Mouse (Mus musculus): ENCODE data around the gene Ctc1. TPM values are rescaled to one million over a fixed set of nuclear protein-coding genes. Genes with fewer than 3 reads are reported as not detected.

Gene Ctc1
- 23.1 TPM for polyA plus RNA-seq (2017; shearing (Covaris generic))

GRCm38 (mm10) chr11:69015644-69016441, at the start of gene Ctc1:
Gene Ctc1 (plus strand): TSS chr11:69015911.

GRCm38 (mm10) chr11:68967337-68968282, 48.1 kb upstream of the Ctc1 start, which contains the start of gene Slc25a35:
Gene Slc25a35 (plus strand): TSS chr11:68968131.

GRCm38 (mm10) chr11:68975085-68975484, 40.6 kb upstream of the Ctc1 start, which contains the start of gene Rangrf:
Gene Rangrf (minus strand): TSS chr11:68975185.

GRCm38 (mm10) chr11:69008182-69009121, 7.3 kb upstream of the Ctc1 start, which contains the start of gene Pfas:
Gene Pfas (minus strand): TSS chr11:69008460.

GRCm38 (mm10) chr11:69045531-69046394, 30.1 kb downstream of the Ctc1 start, which contains the start of gene Aurkb:
Gene Aurkb (plus strand): TSS chr11:69045647.

GRCm38 (mm10) chr11:69059357-69059974, 43.8 kb downstream of the Ctc1 start, which contains the start of gene Borcs6:
Gene Borcs6 (plus strand): TSS chr11:69059717.

GRCm38 (mm10) chr11:69070590-69071222, 55.0 kb downstream of the Ctc1 start, which contains the start of gene Tmem107:
Gene Tmem107 (plus strand): TSS chr11:69070806.

Other genes with a start within 250 kb of the Ctc1 start
- gene Ndel1, start 144.1 kb upstream of the Ctc1 start, polyA plus RNA-seq (2017; shearing (Covaris generic)), result 61.1 TPM
- not detected for gene Rnf222, start 127.4 kb upstream of the Ctc1 start, polyA plus RNA-seq (2017; shearing (Covaris generic))
- 809 TPM for gene Rpl26, start 114.3 kb upstream of the Ctc1 start, polyA plus RNA-seq (2017; shearing (Covaris generic))
- not detected for gene Odf4, start 88.8 kb upstream of the Ctc1 start, polyA plus RNA-seq (2017; shearing (Covaris generic))
- 0.17 TPM for gene Arhgef15, start 58.4 kb upstream of the Ctc1 start, polyA plus RNA-seq (2017; shearing (Covaris generic))
- 9.9 TPM for gene Slc25a35, start 47.8 kb upstream of the Ctc1 start, polyA plus RNA-seq (2017; shearing (Covaris generic))
- gene Rangrf, start 40.7 kb upstream of the Ctc1 start, polyA plus RNA-seq (2017; shearing (Covaris generic)), result 37.1 TPM
- gene Pfas, start 7.5 kb upstream of the Ctc1 start, polyA plus RNA-seq (2017; shearing (Covaris generic)), result 3.8 TPM
- 4.2 TPM for gene Aurkb, start 29.7 kb downstream of the Ctc1 start, polyA plus RNA-seq (2017; shearing (Covaris generic))
- 7.2 TPM for gene Borcs6, start 43.8 kb downstream of the Ctc1 start, polyA plus RNA-seq (2017; shearing (Covaris generic))
- 1.7 TPM for gene Tmem107, start 54.9 kb downstream of the Ctc1 start, polyA plus RNA-seq (2017; shearing (Covaris generic))
- gene Vamp2, start 72.6 kb downstream of the Ctc1 start, polyA plus RNA-seq (2017; shearing (Covaris generic)), result 139 TPM
- gene Per1, start 79.3 kb downstream of the Ctc1 start, polyA plus RNA-seq (2017; shearing (Covaris generic)), result 8.9 TPM
- gene Hes7, start 104.5 kb downstream of the Ctc1 start, polyA plus RNA-seq (2017; shearing (Covaris generic)), result not detected
- not detected for gene 9130213A22Rik, start 106.7 kb downstream of the Ctc1 start, polyA plus RNA-seq (2017; shearing (Covaris generic))
- 0.08 TPM for gene Aloxe3, start 110.0 kb downstream of the Ctc1 start, polyA plus RNA-seq (2017; shearing (Covaris generic))
- gene Alox12b, start 141.1 kb downstream of the Ctc1 start, polyA plus RNA-seq (2017; shearing (Covaris generic)), result not detected
- gene Alox8, start 181.9 kb downstream of the Ctc1 start, polyA plus RNA-seq (2017; shearing (Covaris generic)), result 3.2 TPM
- gene Gucy2e, start 221.1 kb downstream of the Ctc1 start, polyA plus RNA-seq (2017; shearing (Covaris generic)), result 0.19 TPM

All from CD4-positive, CD25-positive, alpha-beta regulatory T cell (primary cell).